Mouse (Mus musculus) kidney, postnatal 0 days (tissue): Measurements from ENCODE around the gene Pcsk6. TPM values are rescaled to one million over a fixed set of nuclear protein-coding genes. Genes with fewer than 3 reads are reported as not detected.

Experiments used
- ATAC-seq: fragments of 200-750 bp; cut with Nextera tagmentation; replicated peaks from 2 replicates; pipeline ENCODE4 v1.8.0; 2017; ENCODE audit warnings: low read depth, moderate number of reproducible peaks, moderate TSS enrichment, moderate library complexity; ENCODE audit not compliant: low FRiP score
- DNase-seq: peaks from one replicate; pipeline ENCODE4 v3.0.0-alpha.2; 2016; ENCODE audit warnings: low spot score
- H3K27ac ChIP-seq: fragments of 300-500 bp; sonication (generic); 2 replicates; pipeline ENCODE4 v1.5.1; 2014; ENCODE audit warnings: mild to moderate bottlenecking
- H3K27me3 ChIP-seq: fragments of 300-500 bp; sonication (generic); 2 replicates; pipeline ENCODE4 v1.6.1; 2014; ENCODE audit warnings: low read length, mixed read lengths; ENCODE audit not compliant: insufficient read depth
- H3K36me3 ChIP-seq: fragments of 300-500 bp; sonication (generic); 2 replicates; pipeline ENCODE4 v1.6.1; 2014; ENCODE audit warnings: low read length, mixed read lengths; ENCODE audit not compliant: insufficient read depth
- H3K4me1 ChIP-seq: fragments of 300-500 bp; sonication (generic); replicated peaks from 2 replicates; pipeline ENCODE4 v1.6.1; 2014; ENCODE audit warnings: antibody characterized with exemption, low read length, mixed read lengths; ENCODE audit not compliant: insufficient read depth
- H3K4me2 ChIP-seq: fragments of 300-500 bp; sonication (generic); 2 replicates; pipeline ENCODE4 v1.6.1; 2014; ENCODE audit warnings: mild to moderate bottlenecking, low read length, moderate library complexity, mixed read lengths
- H3K4me3 ChIP-seq: fragments of 300-500 bp; sonication (generic); replicated peaks from 2 replicates; pipeline ENCODE4 v1.5.1; 2014; ENCODE audit warnings: low read depth, low read length
- H3K9ac ChIP-seq: fragments of 300-500 bp; sonication (generic); 2 replicates; pipeline ENCODE4 v1.6.1; 2014; ENCODE audit warnings: low read depth, low read length
- H3K9me3 ChIP-seq: fragments of 300-500 bp; sonication (generic); replicated peaks from 2 replicates; pipeline ENCODE4 v1.6.1; 2016; ENCODE audit warnings: low read length, inconsistent platforms, mixed read lengths
- CTCF ChIP-seq: IDR thresholded peaks from 2 replicates; pipeline ENCODE4 v1.5.1; 2016; ENCODE audit warnings: antibody characterized with exemption, low read depth, mild to moderate bottlenecking, moderate library complexity
- WGBS: fragments of 180-500 bp; shearing (Covaris S2); extraction: QIAGEN DNeasy Blood & Tissue Kit; methylation state at CpG from one replicate; pipeline ENCODE4 v1.1.7; 2014; 5-methylcytosine and 5-hydroxymethylcytosine counted together
- polyA plus RNA-seq: library from polyadenylated mRNA; unstranded; fragments of >200 nt; fragmentation: Nextera tagmentation; extraction: Ambion mirVana; gene quantifications from 2 replicates; pipeline ENCODE4 v1.2.1, GENCODE M21; 2015

Gene Pcsk6
- polyA plus RNA-seq, 1 experiment from 2014 or later: 4.2 TPM

GRCm38 (mm10) chr7:66008892-66009273 is 147.3 kb downstream of the Pcsk6 start:
- TF ChIP-seq CTCF: no peak
- Histone ChIP-seq H3K9ac (no peak overlapping the region), H3K27ac (no peak overlapping the region), H3K27me3 (no peaks in the 10 kb centered on the region), H3K36me3 (no peaks in the 10 kb centered on the region), H3K9me3 (no peaks in the 10 kb centered on the region), H3K4me1 (no peaks in the 10 kb centered on the region), H3K4me3 (no peak overlapping the region), H3K4me2 (no peak overlapping the region)
- no peak for ATAC-seq
- 57% methylated on average over 16 of the region's 16 CpGs for WGBS
- peak; percentile 21 for DNase-seq

GRCm38 (mm10) chr7:66010518-66010917 is 149.0 kb downstream of the Pcsk6 start:
- no peaks in the 10 kb centered on the region for H3K4me1 ChIP-seq
- H3K9ac ChIP-seq: no peak overlapping the region
- ATAC-seq (no peak), DNase-seq (no peak)
- no peaks in the 10 kb centered on the region for H3K36me3 ChIP-seq
- H3K27me3 ChIP-seq: no peaks in the 10 kb centered on the region
- H3K4me2 ChIP-seq: no peak overlapping the region
- no peak overlapping the region for H3K4me3 ChIP-seq
- WGBS: 62% methylated on average over 6 of the region's 6 CpGs
- TF ChIP-seq CTCF: no peak
- H3K9me3 ChIP-seq: no peaks in the 10 kb centered on the region
- no peak overlapping the region for H3K27ac ChIP-seq

- DNase-seq (peak; percentile 61), ATAC-seq (no peak)
- Histone ChIP-seq H3K4me3 (no peak overlapping the region), H3K4me1 (no peaks in the 10 kb centered on the region), H3K4me2 (no peak overlapping the region), H3K36me3 (no peaks in the 10 kb centered on the region), H3K9ac (no peak overlapping the region), H3K9me3 (no peaks in the 10 kb centered on the region), H3K27ac (no peak overlapping the region), H3K27me3 (no peaks in the 10 kb centered on the region)
- TF ChIP-seq CTCF: peak; percentile 68
- 73% methylated on average over 2 of the region's 2 CpGs for WGBS
Observed at GRCm38 (mm10) chr7:66027747-66028146, 166.2 kb downstream of the Pcsk6 start.

GRCm38 (mm10) chr7:66028766-66029512 is 167.4 kb downstream of the Pcsk6 start:
- Histone ChIP-seq H3K36me3 (no peaks in the 10 kb centered on the region), H3K27me3 (no peaks in the 10 kb centered on the region), H3K9ac (no peak overlapping the region), H3K4me2 (no peak overlapping the region), H3K27ac (no peak overlapping the region), H3K4me3 (no peak overlapping the region), H3K4me1 (no peaks in the 10 kb centered on the region), H3K9me3 (no peaks in the 10 kb centered on the region)
- no peak for DNase-seq
- ATAC-seq: no peak
- TF ChIP-seq CTCF: no peak
- 46% methylated on average over 6 of the region's 6 CpGs for whole genome bisulfite sequencing

GRCm38 (mm10) chr7:66036809-66037208 is 175.3 kb downstream of the Pcsk6 start:
- DNase-seq: no peak
- 34% methylated on average over 8 of the region's 8 CpGs for WGBS

GRCm38 (mm10) chr7:66038261-66038660 is 176.7 kb downstream of the Pcsk6 start:
- no peak overlapping the region for H3K4me3 ChIP-seq
- H3K9me3 ChIP-seq: no peaks in the 10 kb centered on the region
- no peak for ATAC-seq
- no peak overlapping the region for H3K27ac ChIP-seq
- H3K9ac ChIP-seq: no peak overlapping the region
- no peak overlapping the region for H3K4me2 ChIP-seq
- 38% methylated on average over 3 of the region's 3 CpGs for WGBS
- TF ChIP-seq CTCF: no peak
- H3K4me1 ChIP-seq: no peaks in the 10 kb centered on the region
- H3K27me3 ChIP-seq: no peaks in the 10 kb centered on the region
- H3K36me3 ChIP-seq: no peaks in the 10 kb centered on the region
- DNase-seq: peak; percentile 40

More at GRCm38 (mm10) chr7:66036809-66037208, 175.3 kb downstream of the Pcsk6 start:
- no peak for TF ChIP-seq CTCF
- no peak for ATAC-seq
- Histone ChIP-seq H3K4me3 (no peak overlapping the region), H3K27ac (no peak overlapping the region), H3K27me3 (no peaks in the 10 kb centered on the region), H3K4me2 (no peak overlapping the region), H3K9me3 (no peaks in the 10 kb centered on the region), H3K36me3 (no peaks in the 10 kb centered on the region), H3K9ac (no peak overlapping the region), H3K4me1 (no peaks in the 10 kb centered on the region)

- H3K9ac ChIP-seq: no peak overlapping the region
- H3K4me2 ChIP-seq: no peak overlapping the region
- WGBS: 44% methylated on average over 11 of the region's 11 CpGs
- H3K4me3 ChIP-seq: no peak overlapping the region
- DNase-seq: peak; percentile 46
- H3K9me3 ChIP-seq: no peaks in the 10 kb centered on the region
- no peak for TF ChIP-seq CTCF
- no peaks in the 10 kb centered on the region for H3K27me3 ChIP-seq
- H3K36me3 ChIP-seq: no peaks in the 10 kb centered on the region
- no peaks in the 10 kb centered on the region for H3K4me1 ChIP-seq
- ATAC-seq: no peak
- no peak overlapping the region for H3K27ac ChIP-seq
Observed at GRCm38 (mm10) chr7:66038730-66039129, 177.2 kb downstream of the Pcsk6 start.
